Mouse (Mus musculus) urinary bladder, postnatal 36 days (tissue): ENCODE data around the gene Gstm3.

ENCODE experiments used
- DNase-seq, 2 experiments: peaks; one replicate each; pipeline ENCODE4 v3.0.0; 2022; ENCODE audit warnings: low spot score in 2 of 2, mixed read lengths in 1 of 2

The Gstm3 gene

DNA sequence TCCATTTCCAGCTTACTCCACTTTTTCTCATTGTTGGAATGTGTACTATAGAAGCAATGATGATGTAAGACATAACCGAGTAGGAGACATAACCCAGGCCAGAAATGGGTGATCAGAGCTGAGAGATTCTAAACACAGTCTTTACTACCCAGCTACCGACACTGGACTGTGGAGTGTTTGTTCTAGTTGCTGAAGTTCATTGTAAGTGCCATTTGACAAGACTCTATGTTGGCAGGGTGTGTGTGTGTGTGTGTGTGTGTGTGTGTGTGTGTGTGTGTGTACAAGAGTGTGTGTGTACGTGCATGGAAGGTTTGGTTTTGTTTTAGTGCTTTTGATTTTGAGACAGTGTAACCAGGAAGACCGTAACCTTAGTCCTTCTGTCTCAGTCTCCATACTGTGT lies 39.4 kb downstream of the Gstm3 start:
- DNase-seq, result no peak

DNA sequence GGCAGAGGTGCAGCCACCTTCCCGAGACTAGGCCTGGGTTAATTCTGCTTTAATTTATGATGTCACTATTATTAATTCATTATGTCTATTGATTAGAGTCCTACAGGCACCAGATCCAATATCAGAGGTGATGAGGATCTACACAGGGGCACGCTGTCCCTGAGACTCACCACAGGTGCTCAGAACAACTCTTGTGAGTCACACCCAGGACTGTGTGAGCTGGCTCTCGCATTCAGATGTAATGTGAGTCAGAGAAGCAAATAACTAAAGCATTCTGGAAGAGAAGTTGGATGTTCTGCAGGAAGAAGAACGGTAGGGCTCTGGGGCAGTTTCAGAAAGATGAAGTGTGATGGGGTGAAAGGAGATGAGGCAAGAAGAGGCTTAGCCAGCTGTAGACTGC lies 39.8 kb downstream of the Gstm3 start:
- DNase-seq, result no peak

DNA sequence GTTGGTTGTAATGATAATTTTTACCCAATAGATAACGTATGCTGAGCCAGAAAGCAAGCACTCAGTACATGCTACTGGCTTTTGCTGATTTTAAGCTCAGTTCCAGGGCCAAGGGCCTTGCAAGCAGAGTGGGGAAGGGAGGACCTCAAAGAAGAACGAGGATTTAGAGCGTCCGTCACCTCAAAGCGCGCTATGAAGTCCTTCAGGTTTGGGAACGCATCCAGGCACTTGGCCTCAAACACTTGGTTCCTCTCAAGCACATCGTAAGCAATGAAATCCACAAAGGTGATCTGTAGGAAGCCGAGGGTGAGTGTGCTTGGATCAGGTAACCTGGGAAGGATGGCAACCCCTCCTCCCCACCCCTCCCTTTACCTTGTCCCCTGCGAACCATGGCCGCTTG lies 40.4 kb downstream of the Gstm3 start:
- DNase-seq, result no peak

DNA sequence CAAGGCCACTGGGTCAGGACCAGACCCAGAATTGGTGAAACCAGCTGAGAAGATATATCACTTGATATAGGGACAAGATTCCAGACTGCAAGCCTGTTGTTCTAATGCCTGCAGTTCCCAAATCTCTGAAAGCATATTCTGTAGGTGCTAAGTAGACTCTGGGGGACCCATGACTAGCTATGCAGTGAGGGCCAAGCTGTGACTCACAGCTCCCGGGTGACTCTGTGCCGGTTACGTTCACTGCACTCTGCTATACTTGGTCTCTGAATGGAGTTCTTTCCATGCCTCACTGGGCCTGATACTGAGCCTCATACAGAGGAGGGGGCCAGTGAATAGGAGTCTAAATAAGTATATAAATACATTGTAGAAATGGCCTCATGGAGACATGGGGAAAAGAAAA lies 41.2 kb downstream of the Gstm3 start:
- DNase-seq, result no peak

DNA sequence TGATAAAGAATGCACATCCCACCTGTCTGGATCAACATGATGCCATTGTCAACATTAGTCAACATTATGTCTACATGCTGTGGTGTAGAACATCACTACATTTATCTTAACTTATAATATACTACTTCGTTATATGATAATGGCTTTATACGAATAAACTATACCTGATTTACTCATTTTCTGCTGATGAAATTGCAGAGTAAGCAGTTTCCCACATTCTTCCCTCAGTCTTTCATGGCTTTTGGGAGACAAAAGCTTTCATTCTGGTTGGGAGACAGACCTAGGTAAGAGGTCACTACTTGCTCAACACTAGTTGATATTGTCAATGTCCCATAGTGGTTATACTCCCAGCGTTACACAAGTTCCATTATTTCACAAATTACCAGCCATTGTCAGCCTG lies 43.7 kb downstream of the Gstm3 start:
- no peak for DNase-seq

DNA sequence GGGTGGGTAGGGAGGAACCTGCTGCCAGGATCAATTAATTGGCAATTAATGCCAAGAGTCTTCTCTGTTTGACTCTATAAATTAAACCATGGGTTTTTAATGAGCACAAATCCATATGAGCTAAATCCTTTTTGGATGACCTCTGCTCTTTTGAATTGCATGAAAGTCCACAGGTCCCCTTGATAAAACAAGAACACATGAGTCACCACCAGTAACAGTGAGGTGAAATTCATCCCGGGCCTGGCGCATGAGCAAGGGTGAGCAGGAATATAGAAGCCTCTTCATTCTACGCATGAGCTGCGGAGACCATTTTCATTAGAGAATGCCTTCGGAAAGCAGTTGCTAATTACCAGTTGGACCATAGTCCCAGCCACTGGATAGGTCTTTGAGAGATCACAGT lies 48.7 kb downstream of the Gstm3 start:
- no peak for DNase-seq

DNA sequence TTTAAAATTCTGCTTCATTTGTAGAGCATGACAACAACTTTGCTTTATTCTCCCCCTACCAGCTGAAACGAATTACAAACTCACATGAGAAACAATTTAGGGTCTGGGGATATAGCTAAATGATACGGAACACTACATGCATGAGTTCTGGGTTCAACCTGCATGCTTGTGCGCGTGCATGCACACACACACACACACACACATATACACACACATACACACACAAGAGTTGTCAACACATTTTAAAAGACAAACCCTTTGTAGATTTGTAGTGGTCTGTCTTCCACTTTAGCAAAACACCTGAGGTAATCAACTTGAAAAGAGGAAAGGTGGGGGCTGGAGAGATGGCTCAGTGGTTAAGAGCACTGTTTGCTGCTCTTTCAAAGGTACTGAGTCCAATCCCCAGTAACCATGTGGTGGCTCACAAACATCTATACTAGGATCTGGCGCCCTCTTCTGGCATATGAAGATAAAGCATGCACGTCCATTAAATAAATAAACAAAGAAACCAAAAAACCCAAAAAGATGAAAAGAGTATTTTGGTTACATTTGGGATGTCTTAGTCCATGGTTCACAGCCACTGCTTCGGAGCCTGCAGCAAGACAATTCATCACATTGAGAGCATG lies 51.2 kb downstream of the Gstm3 start:
- peak; percentile 23 to 38 for DNase-seq

DNA sequence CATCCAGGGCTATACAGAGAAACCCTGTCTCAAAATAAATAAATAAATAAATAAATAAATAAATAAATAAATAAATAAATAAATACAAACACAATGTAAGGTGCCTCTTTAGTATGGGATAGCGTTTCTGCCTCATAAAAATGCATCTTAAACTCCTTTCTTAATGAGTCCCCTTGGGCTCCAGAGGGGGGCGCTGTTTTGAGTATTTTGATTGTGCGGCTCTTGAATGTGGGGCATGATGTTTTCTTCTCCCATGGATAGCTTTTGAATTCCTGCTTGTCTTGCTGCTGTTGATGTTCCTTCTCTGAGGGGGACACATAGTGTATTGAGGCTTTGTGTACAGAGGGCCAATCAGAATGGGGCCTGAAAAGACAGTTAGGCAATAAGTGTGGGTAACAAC lies 52.0 kb downstream of the Gstm3 start:
- DNase-seq, result no peak

DNA sequence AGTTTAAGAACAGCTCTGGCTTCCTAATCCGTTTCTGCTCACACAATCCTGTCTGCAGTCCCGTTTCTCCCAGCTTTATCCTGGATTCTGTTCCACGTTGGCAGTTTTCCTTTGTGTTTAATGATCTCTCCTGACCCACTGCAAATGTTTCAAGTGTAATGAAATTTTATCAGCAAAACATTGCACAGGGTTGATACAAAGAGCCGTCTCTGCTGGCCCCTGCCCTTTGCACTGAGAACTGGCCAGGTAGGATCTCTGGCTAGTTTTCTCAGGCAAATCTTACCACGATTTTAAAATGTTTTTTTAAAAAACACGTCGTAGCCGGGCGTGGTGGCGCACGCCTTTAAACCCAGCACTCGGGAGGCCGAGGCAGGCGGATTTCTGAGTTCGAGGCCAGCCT lies 52.4 kb downstream of the Gstm3 start:
- DNase-seq, result no peak
